Mouse (Mus musculus): Measurements from ENCODE around the gene Glmp. TPM values are rescaled to one million over a fixed set of nuclear protein-coding genes. Genes with fewer than 3 reads are reported as not detected.
"Not testable (repeated sequence)": the region's sequence is repeated elsewhere in the genome, so short reads cannot be mapped to it uniquely, and the experiment has no call there.

Gene Glmp
- polyA plus RNA-seq (2012; ENCODE audit: insufficient read depth, low replicate concordance), result 31.1 and 138 TPM in 2 replicates

- H3K36me3 ChIP-seq (replicated peaks; ENCODE audit: low read length), result peaks cover 70% of the 10 kb centered on the region
- peaks cover 29% of the 10 kb centered on the region for H3K4me1 ChIP-seq
- H3K9me3 ChIP-seq, result no peaks in the 10 kb centered on the region
- TF ChIP-seq GATA1 (IDR thresholded peaks at IDR 0.05; ENCODE audit: borderline replicate concordance, low read length) (no peak), FLI1 (IDR thresholded peaks at IDR 0.05; ENCODE audit: low read length) (no peak)
- H3K4me3 ChIP-seq (replicated peaks), result peak within 1 kb of the TSS; percentile 97
- H3K27me3 ChIP-seq (replicated peaks), result no peaks in the 10 kb centered on the region
Measured at GRCm38 (mm10) chr3:88324951-88325405, at the start of gene Glmp. Glmp (plus strand) TSS chr3:88325023.

DNA sequence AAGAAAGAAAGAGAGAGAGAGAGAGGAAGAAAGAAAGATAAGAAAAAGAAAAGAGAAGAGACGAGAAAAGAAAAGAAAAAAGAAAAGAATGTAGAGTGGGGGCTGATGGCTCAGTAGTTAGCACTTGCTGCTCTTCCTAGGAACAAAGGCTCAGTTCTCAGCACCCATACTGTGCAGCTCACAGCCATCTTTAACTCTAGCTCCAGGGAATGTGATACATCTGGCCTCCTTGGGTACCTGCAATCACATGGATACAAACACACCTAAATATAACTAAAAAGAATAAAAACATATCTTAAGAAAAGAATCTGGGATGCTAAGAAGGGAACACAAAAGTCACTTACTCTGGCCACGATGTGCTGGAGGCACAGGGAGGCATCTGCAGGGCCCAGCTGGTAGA lies 48.7 kb upstream of the Glmp start:
- TF ChIP-seq GATA1 (IDR thresholded peaks at IDR 0.05; ENCODE audit: borderline replicate concordance, low read length) (no peak), FLI1 (IDR thresholded peaks at IDR 0.05; ENCODE audit: low read length) (no peak)
- no peaks in the 10 kb centered on the region for H3K4me1 ChIP-seq
- H3K4me3 ChIP-seq (replicated peaks), result no peak overlapping the region
- peaks cover 5% of the 10 kb centered on the region for H3K27me3 ChIP-seq (replicated peaks)
- H3K9me3 ChIP-seq, result peaks cover 4% of the 10 kb centered on the region; the same call in 1 of the 2 replicates
- no peaks in the 10 kb centered on the region for H3K36me3 ChIP-seq (replicated peaks; ENCODE audit: low read length)

DNA sequence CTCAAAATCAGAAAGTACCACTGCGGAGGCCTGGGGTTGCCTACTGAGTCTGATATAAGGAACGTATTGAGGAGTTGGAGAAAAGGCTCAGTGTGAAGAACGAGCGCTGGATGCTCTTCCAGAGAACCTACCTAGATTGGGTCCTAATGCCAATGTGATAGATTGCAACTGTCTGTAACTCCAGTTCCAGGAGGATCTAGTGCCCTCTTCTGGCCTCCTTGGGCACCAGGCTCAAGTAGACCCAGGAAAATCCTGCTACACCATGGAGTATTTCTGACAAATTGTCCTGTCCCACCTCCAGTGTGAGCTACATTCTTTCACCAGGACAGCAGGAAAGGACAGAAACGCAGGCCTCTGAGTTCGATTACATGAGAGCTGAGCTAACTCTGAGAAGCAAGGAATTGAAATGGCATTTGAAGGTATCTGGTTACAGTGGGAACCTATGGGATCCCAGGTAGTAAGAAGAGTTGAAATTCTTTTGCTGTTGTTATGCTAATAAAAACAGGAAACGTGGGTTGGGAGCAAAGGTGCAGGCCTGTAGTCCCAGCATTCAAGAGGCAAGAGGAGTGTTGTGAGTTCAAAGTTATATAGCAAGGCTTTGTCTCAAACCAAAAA lies 48.2 kb upstream of the Glmp start:
- Histone ChIP-seq H3K4me3 (replicated peaks) (no peak overlapping the region), H3K4me1 (no peaks in the 10 kb centered on the region), H3K27me3 (replicated peaks) (peaks cover 5% of the 10 kb centered on the region), H3K9me3 (peaks cover 4% of the 10 kb centered on the region; the same call in 1 of the 2 replicates), H3K36me3 (replicated peaks; ENCODE audit: low read length) (no peaks in the 10 kb centered on the region)
- TF ChIP-seq GATA1 (IDR thresholded peaks at IDR 0.05; ENCODE audit: borderline replicate concordance, low read length), result no peak
- no peak for TF ChIP-seq FLI1 (IDR thresholded peaks at IDR 0.05; ENCODE audit: low read length)

GRCm38 (mm10) chr3:88280035-88280434 lies 44.8 kb upstream of the Glmp start:
- Histone ChIP-seq H3K4me1 (no peaks in the 10 kb centered on the region), H3K27me3 (replicated peaks) (no peaks in the 10 kb centered on the region), H3K36me3 (replicated peaks; ENCODE audit: low read length) (peaks cover 1% of the 10 kb centered on the region), H3K9me3 (no peaks in the 10 kb centered on the region), H3K4me3 (replicated peaks) (no peak overlapping the region)
- TF ChIP-seq FLI1 (IDR thresholded peaks at IDR 0.05; ENCODE audit: low read length), result no peak
- no peak for TF ChIP-seq GATA1 (IDR thresholded peaks at IDR 0.05; ENCODE audit: borderline replicate concordance, low read length)

- not testable (repeated sequence) for H3K4me1 ChIP-seq; H3K27me3 ChIP-seq (replicated peaks); H3K4me3 ChIP-seq (replicated peaks); H3K9me3 ChIP-seq; H3K36me3 ChIP-seq (replicated peaks; ENCODE audit: low read length)
Measured at GRCm38 (mm10) chr3:88281141-88281916, 43.5 kb upstream of the Glmp start.

DNA sequence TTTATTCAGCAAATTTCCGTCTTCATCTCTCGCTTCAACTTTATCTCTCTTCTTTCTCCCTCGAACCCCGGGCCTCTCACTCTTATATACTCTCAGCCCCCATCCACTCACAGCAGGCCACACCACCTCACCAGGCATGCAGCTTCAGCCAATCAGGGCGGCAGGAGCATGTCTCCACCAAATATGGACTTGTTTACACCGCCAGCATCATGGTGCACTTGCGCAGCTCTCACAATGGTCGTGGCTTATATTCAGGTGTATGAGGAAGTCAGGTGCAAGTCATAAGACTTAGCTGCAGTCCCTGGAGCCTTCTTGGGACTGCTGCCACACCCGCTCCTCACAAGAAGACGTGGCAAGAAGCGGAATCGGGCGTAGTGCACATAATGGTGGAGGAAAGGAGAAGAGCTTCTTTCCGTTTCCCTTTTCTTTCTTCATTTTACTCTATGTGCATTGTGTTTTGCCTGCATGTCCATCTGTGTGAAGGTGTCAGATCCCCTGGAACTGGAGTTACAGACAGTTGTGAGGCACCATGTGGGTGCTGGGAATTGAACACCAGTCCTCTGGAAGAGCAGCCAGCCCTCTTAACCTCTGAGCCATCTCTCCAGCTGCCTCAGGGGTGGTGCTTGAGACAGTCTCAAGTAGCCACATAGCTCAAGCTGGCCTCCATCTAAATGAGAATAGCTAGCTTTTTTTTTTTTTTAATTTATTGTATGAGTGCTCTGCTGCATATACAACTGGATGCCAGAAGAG lies 39.8 kb upstream of the Glmp start:
- not testable (repeated sequence) for H3K9me3 ChIP-seq; H3K27me3 ChIP-seq (replicated peaks); H3K4me1 ChIP-seq; H3K4me3 ChIP-seq (replicated peaks)
- H3K36me3 ChIP-seq (replicated peaks; ENCODE audit: low read length), result peaks cover 25% of the 10 kb centered on the region

- H3K36me3 ChIP-seq (replicated peaks; ENCODE audit: low read length), result peaks cover 29% of the 10 kb centered on the region
- H3K9me3 ChIP-seq; H3K27me3 ChIP-seq (replicated peaks): not testable (repeated sequence)
Measured at GRCm38 (mm10) chr3:88285565-88285895, 39.3 kb upstream of the Glmp start.

DNA sequence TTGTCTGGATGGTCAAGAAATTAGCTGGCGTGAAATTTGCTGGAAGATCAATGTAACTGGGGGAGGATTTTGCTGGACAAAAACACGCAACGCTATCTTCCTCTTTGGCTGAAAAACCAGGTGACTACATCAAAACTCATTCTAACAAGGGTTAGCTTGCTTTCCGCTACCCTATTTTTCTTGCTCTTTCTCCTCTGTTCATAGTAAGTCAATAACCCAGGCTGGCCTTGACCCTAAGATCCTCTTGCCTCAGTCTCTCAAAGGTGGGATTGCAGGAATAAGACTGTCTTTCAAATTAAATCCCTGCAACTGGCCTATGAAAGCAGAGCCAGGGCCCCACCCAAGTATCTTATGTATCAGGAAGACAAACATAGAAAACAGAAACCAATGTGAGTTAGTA lies 37.7 kb upstream of the Glmp start, which contains the start of gene Gm38392:
Gene Gm38392 (minus strand): TSS at position 101 of the 400 bp plus-strand sequence.
- peaks cover 3% of the 10 kb centered on the region for H3K4me1 ChIP-seq
- peaks cover 31% of the 10 kb centered on the region for H3K36me3 ChIP-seq (replicated peaks; ENCODE audit: low read length)
- TF ChIP-seq FLI1 (IDR thresholded peaks at IDR 0.05; ENCODE audit: low read length), result no peak
- TF ChIP-seq GATA1 (IDR thresholded peaks at IDR 0.05; ENCODE audit: borderline replicate concordance, low read length), result no peak
- no peaks in the 10 kb centered on the region for H3K27me3 ChIP-seq (replicated peaks)
- no peaks in the 10 kb centered on the region for H3K9me3 ChIP-seq
- no peak within 1 kb of the TSS for H3K4me3 ChIP-seq (replicated peaks)

More at GRCm38 (mm10) chr3:88285565-88285895, 39.3 kb upstream of the Glmp start:
- H3K4me1 ChIP-seq; H3K4me3 ChIP-seq (replicated peaks): not testable (repeated sequence)

GRCm38 (mm10) chr3:88288133-88288713 lies 36.6 kb upstream of the Glmp start:
- H3K4me3 ChIP-seq (replicated peaks); H3K9me3 ChIP-seq; H3K4me1 ChIP-seq; H3K27me3 ChIP-seq (replicated peaks): not testable (repeated sequence)
- peaks cover 31% of the 10 kb centered on the region for H3K36me3 ChIP-seq (replicated peaks; ENCODE audit: low read length)

DNA sequence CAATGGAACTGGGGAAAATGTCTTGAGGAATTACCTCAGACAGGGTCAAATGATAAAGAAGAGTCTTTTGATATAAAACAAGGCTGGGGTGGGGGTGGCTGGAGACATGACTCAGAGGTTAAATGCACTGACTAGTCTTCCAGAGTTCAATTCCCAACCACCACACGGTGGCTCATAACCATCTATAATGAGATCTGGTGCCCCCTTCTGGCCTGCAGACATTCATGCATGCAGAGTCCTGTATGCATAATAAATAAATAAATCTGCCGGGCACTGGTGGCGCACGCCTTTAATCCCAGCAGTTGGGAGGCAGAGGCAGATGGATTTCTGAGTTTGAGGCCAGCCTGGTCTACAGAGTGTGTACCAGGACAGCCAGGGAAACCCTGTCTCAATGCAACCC lies 32.9 kb upstream of the Glmp start:
- TF ChIP-seq GATA1 (IDR thresholded peaks at IDR 0.05; ENCODE audit: borderline replicate concordance, low read length) (no peak), FLI1 (IDR thresholded peaks at IDR 0.05; ENCODE audit: low read length) (no peak)
- H3K36me3 ChIP-seq (replicated peaks; ENCODE audit: low read length), result peaks cover 16% of the 10 kb centered on the region
- peaks cover 21% of the 10 kb centered on the region for H3K4me1 ChIP-seq
- no peaks in the 10 kb centered on the region for H3K27me3 ChIP-seq (replicated peaks)
- no peaks in the 10 kb centered on the region for H3K9me3 ChIP-seq
- H3K4me3 ChIP-seq (replicated peaks), result no peak overlapping the region

- H3K27me3 ChIP-seq (replicated peaks); H3K9me3 ChIP-seq: not testable (repeated sequence)
- peaks cover 40% of the 10 kb centered on the region for H3K4me1 ChIP-seq
- H3K4me3 ChIP-seq (replicated peaks), result peak overlapping the region; percentile 98
- peaks cover 17% of the 10 kb centered on the region for H3K36me3 ChIP-seq (replicated peaks; ENCODE audit: low read length)
Measured at GRCm38 (mm10) chr3:88295272-88295671, 29.6 kb upstream of the Glmp start.
